Mouse (Mus musculus): ENCODE data around the gene Stag3. TPM values are rescaled to one million over a fixed set of nuclear protein-coding genes. Genes with fewer than 3 reads are reported as not detected.

Stag3 gene
- polyA plus RNA-seq, 1 experiment, result 0.33 TPM

DNA sequence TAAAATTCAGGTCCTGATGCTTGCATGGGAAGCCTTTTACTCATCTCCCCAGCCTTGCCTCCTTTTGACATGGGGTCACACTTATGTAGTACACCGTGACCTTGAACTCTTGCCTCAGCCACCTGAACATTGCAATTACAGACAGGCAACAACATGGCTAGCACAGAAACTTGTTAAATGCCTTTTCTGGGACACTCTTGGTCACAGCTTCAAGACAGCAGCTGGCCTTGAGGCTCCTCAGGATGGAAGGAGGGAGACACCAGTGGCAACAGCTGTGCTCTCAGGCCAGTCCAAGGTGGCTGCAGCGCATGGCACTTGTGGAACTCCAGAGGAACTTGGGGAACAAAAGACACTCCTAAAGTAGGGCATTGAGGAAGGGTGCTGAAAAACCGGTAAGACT, 12.9 kb upstream of the Stag3 start:
- WGBS, result 87% methylated on average over 3 of the region's 3 CpGs
- peaks cover 9% of the 10 kb centered on the region; the same call in 1 of the 2 replicates for H3K4me1 ChIP-seq (ENCODE audit: control insufficient read depth, insufficient read depth, insufficient read length, low read length)
- no peaks in the 10 kb centered on the region for H3K36me3 ChIP-seq (ENCODE audit: control insufficient read depth, insufficient read depth, low read length)
- H3K27me3 ChIP-seq (ENCODE audit: control insufficient read depth, insufficient read depth, low read length), result no peaks in the 10 kb centered on the region
- no peak overlapping the region for H3K4me3 ChIP-seq (ENCODE audit: low read depth, low read length)
- no peak for TF ChIP-seq POLR2A (IDR thresholded peaks at IDR 0.05; ENCODE audit: low read depth, low read length)
- TF ChIP-seq CTCF (IDR thresholded peaks at IDR 0.05; ENCODE audit: extremely low read depth, insufficient read length, insufficient replicate concordance, low read depth, low read length), result no peak
- H3K27ac ChIP-seq (ENCODE audit: insufficient read depth, low read depth, low read length), result no peak overlapping the region

GRCm38 (mm10) chr5:138268980-138269379, 11.1 kb upstream of the Stag3 start:
- 81% methylated on average over 4 of the region's 4 CpGs for WGBS
- TF ChIP-seq CTCF (IDR thresholded peaks at IDR 0.05; ENCODE audit: extremely low read depth, insufficient read length, insufficient replicate concordance, low read depth, low read length) (no peak), POLR2A (IDR thresholded peaks at IDR 0.05; ENCODE audit: low read depth, low read length) (no peak)
- peaks cover 3% of the 10 kb centered on the region; the same call in 1 of the 2 replicates for H3K4me1 ChIP-seq (ENCODE audit: control insufficient read depth, insufficient read depth, insufficient read length, low read length)
- no peak overlapping the region for H3K27ac ChIP-seq (ENCODE audit: insufficient read depth, low read depth, low read length)
- H3K4me3 ChIP-seq (ENCODE audit: low read depth, low read length), result no peak overlapping the region
- no peaks in the 10 kb centered on the region for H3K27me3 ChIP-seq (ENCODE audit: control insufficient read depth, insufficient read depth, low read length)
- no peaks in the 10 kb centered on the region for H3K36me3 ChIP-seq (ENCODE audit: control insufficient read depth, insufficient read depth, low read length)

- Histone ChIP-seq H3K4me1 (ENCODE audit: control insufficient read depth, insufficient read depth, insufficient read length, low read length) (no peaks in the 10 kb centered on the region; the same call in 1 of the 2 replicates), H3K27ac (ENCODE audit: insufficient read depth, low read depth, low read length) (no peak overlapping the region), H3K27me3 (ENCODE audit: control insufficient read depth, insufficient read depth, low read length) (no peaks in the 10 kb centered on the region), H3K36me3 (ENCODE audit: control insufficient read depth, insufficient read depth, low read length) (no peaks in the 10 kb centered on the region), H3K4me3 (ENCODE audit: low read depth, low read length) (no peak overlapping the region)
- no peak for TF ChIP-seq CTCF (IDR thresholded peaks at IDR 0.05; ENCODE audit: extremely low read depth, insufficient read length, insufficient replicate concordance, low read depth, low read length)
- WGBS, result 64% methylated on average over 3 of the region's 3 CpGs
Observed at GRCm38 (mm10) chr5:138271232-138271631, 8.8 kb upstream of the Stag3 start.

DNA sequence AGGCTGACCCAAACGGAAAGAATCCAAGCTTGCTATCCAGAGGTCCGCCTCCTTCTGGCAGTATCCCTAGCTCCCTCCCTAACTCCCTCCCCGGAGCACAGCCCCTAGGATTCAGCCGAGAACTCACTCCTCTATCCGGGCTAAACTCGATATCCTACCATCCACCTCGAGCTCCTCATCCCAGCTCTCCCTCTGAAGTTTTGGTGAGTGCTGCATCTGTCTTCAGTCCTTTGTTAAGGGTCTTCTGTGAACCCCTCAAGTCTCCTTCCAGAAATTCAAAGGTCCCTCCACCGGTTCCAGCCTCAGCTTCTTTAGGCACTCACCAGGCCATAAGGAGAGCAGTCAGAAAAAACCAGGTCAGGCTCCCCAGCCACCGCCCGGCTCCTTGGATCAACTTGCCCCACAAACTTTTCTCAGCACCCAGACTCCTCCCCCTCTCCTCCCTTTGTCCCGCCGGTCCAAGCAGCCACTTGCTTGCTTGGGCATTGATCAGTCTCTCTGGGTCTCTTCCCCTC, 7.6 kb upstream of the Stag3 start, which contains the start of gene Gal3st4:
Gene Gal3st4 (minus strand): TSS at position 432 of the 515 bp plus-strand sequence.
- no peaks in the 10 kb centered on the region for H3K27me3 ChIP-seq (ENCODE audit: control insufficient read depth, insufficient read depth, low read length)
- no peaks in the 10 kb centered on the region; the same call in 1 of the 2 replicates for H3K4me1 ChIP-seq (ENCODE audit: control insufficient read depth, insufficient read depth, insufficient read length, low read length)
- H3K27ac ChIP-seq (ENCODE audit: insufficient read depth, low read depth, low read length), result 0 out of 2 replicates have a peak within 1 kb of the TSS, but pooled peaks have one; percentile 58
- no peaks in the 10 kb centered on the region for H3K36me3 ChIP-seq (ENCODE audit: control insufficient read depth, insufficient read depth, low read length)
- WGBS, result 5% methylated on average over 12 of the region's 12 CpGs
- peak within 1 kb of the TSS; percentile 30; the same call in 1 of the 2 replicates for H3K4me3 ChIP-seq (ENCODE audit: low read depth, low read length)
- TF ChIP-seq POLR2A (IDR thresholded peaks at IDR 0.05; ENCODE audit: low read depth, low read length) (no peak), CTCF (IDR thresholded peaks at IDR 0.05; ENCODE audit: extremely low read depth, insufficient read length, insufficient replicate concordance, low read depth, low read length) (no peak)

GRCm38 (mm10) chr5:138274186-138274585, 5.9 kb upstream of the Stag3 start:
- Histone ChIP-seq H3K4me3 (ENCODE audit: low read depth, low read length) (no peak overlapping the region), H3K27me3 (ENCODE audit: control insufficient read depth, insufficient read depth, low read length) (no peaks in the 10 kb centered on the region), H3K4me1 (ENCODE audit: control insufficient read depth, insufficient read depth, insufficient read length, low read length) (no peaks in the 10 kb centered on the region; the same call in 1 of the 2 replicates), H3K36me3 (ENCODE audit: control insufficient read depth, insufficient read depth, low read length) (no peaks in the 10 kb centered on the region), H3K27ac (ENCODE audit: insufficient read depth, low read depth, low read length) (no peak overlapping the region)
- TF ChIP-seq POLR2A (IDR thresholded peaks at IDR 0.05; ENCODE audit: low read depth, low read length) (no peak), CTCF (IDR thresholded peaks at IDR 0.05; ENCODE audit: extremely low read depth, insufficient read length, insufficient replicate concordance, low read depth, low read length) (no peak)
- WGBS, result 88% methylated on average over 8 of the region's 8 CpGs

GRCm38 (mm10) chr5:138275216-138276050, 4.6 kb upstream of the Stag3 start:
- H3K4me1 ChIP-seq (ENCODE audit: control insufficient read depth, insufficient read depth, insufficient read length, low read length), result peaks cover 6% of the 10 kb centered on the region
- no peak overlapping the region for H3K4me3 ChIP-seq (ENCODE audit: low read depth, low read length)
- H3K27ac ChIP-seq (ENCODE audit: insufficient read depth, low read depth, low read length), result no peak overlapping the region
- TF ChIP-seq CTCF (IDR thresholded peaks at IDR 0.05; ENCODE audit: extremely low read depth, insufficient read length, insufficient replicate concordance, low read depth, low read length) (no peak), POLR2A (IDR thresholded peaks at IDR 0.05; ENCODE audit: low read depth, low read length) (no peak)
- H3K36me3 ChIP-seq (ENCODE audit: control insufficient read depth, insufficient read depth, low read length), result no peaks in the 10 kb centered on the region
- WGBS, result 67% methylated on average over 41 of the region's 41 CpGs
- H3K27me3 ChIP-seq (ENCODE audit: control insufficient read depth, insufficient read depth, low read length), result 0 out of 2 replicates have a peak, but pooled peaks cover 4% of the 10 kb centered on the region

GRCm38 (mm10) chr5:138277994-138278393, 2.0 kb upstream of the Stag3 start:
- H3K4me3 ChIP-seq (ENCODE audit: low read depth, low read length), result no peak overlapping the region
- 83% methylated on average over 7 of the region's 7 CpGs for WGBS
- H3K36me3 ChIP-seq (ENCODE audit: control insufficient read depth, insufficient read depth, low read length), result no peaks in the 10 kb centered on the region
- TF ChIP-seq POLR2A (IDR thresholded peaks at IDR 0.05; ENCODE audit: low read depth, low read length) (no peak), CTCF (IDR thresholded peaks at IDR 0.05; ENCODE audit: extremely low read depth, insufficient read length, insufficient replicate concordance, low read depth, low read length) (no peak)
- H3K4me1 ChIP-seq (ENCODE audit: control insufficient read depth, insufficient read depth, insufficient read length, low read length), result peaks cover 6% of the 10 kb centered on the region
- H3K27ac ChIP-seq (ENCODE audit: insufficient read depth, low read depth, low read length), result no peak overlapping the region
- H3K27me3 ChIP-seq (ENCODE audit: control insufficient read depth, insufficient read depth, low read length), result peaks cover 6% of the 10 kb centered on the region; the same call in 1 of the 2 replicates

Measured in small intestine, adult 2 months (tissue).